Mouse (Mus musculus) kidney, embryonic 16.5 days (tissue): Measurements from ENCODE around the gene Cd247. TPM values are rescaled to one million over a fixed set of nuclear protein-coding genes. Genes with fewer than 3 reads are reported as not detected.
A peak's percentile ranks its signal among the peaks of the same experiment; 100 is the strongest.

Experiments
- ATAC-seq: fragments of 200-750 bp; cut with Nextera tagmentation; 2 replicates; pipeline ENCODE4 v1.8.0; 2017; ENCODE audit warnings: moderate TSS enrichment; ENCODE audit not compliant: low FRiP score, low TSS enrichment
- H3K27ac ChIP-seq: fragments of 300-500 bp; sonication (generic); 2 replicates; pipeline ENCODE4 v1.5.1; 2014; ENCODE audit warnings: low read length
- H3K27me3 ChIP-seq: fragments of 300-500 bp; sonication (generic); 2 replicates; pipeline ENCODE4 v1.6.1; 2014; ENCODE audit warnings: low read length, control low read depth, mixed read lengths; ENCODE audit not compliant: insufficient read depth
- H3K36me3 ChIP-seq: fragments of 300-500 bp; sonication (generic); 2 replicates; pipeline ENCODE4 v1.6.1; 2014; ENCODE audit warnings: low read length, control low read depth, mixed read lengths; ENCODE audit not compliant: insufficient read depth
- H3K4me1 ChIP-seq: fragments of 300-500 bp; sonication (generic); 2 replicates; pipeline ENCODE4 v1.6.1; 2014; ENCODE audit warnings: low read length, control low read depth, mixed read lengths; ENCODE audit not compliant: insufficient read depth
- H3K4me2 ChIP-seq: fragments of 300-500 bp; sonication (generic); replicated peaks from 2 replicates; pipeline ENCODE4 v1.6.1; 2014; ENCODE audit warnings: low read depth, low read length
- H3K4me3 ChIP-seq: fragments of 300-500 bp; sonication (generic); 2 replicates; pipeline ENCODE4 v1.5.1; 2014; ENCODE audit warnings: mild to moderate bottlenecking, low read length
- H3K9ac ChIP-seq: fragments of 300-500 bp; sonication (generic); replicated peaks from 2 replicates; pipeline ENCODE4 v1.6.1; 2014; ENCODE audit warnings: low read length
- H3K9me3 ChIP-seq: fragments of 300-500 bp; sonication (generic); 2 replicates; pipeline ENCODE4 v1.6.1; 2016; ENCODE audit warnings: low read length, control low read depth
- WGBS: fragments of 180-500 bp; shearing (Covaris S2); extraction: QIAGEN DNeasy Blood & Tissue Kit; methylation state at CpG from one replicate; pipeline ENCODE4 v1.1.7; 2014; 5-methylcytosine and 5-hydroxymethylcytosine counted together
- polyA plus RNA-seq: library from polyadenylated mRNA; unstranded; fragments of >200 nt; fragmentation: Nextera tagmentation; extraction: Ambion mirVana; gene quantifications from 2 replicates; pipeline ENCODE4 v1.2.1, GENCODE M21; 2015

Gene Cd247
- polyA plus RNA-seq, 1 experiment from 2014 or later: 0.91 TPM

- Histone ChIP-seq H3K9ac (peak overlapping the region; percentile 14; the same call in 1 of the 2 replicates), H3K4me3 (no peak overlapping the region), H3K36me3 (no peaks in the 10 kb centered on the region), H3K4me1 (peaks cover 15% of the 10 kb centered on the region), H3K9me3 (no peaks in the 10 kb centered on the region), H3K4me2 (peak overlapping the region; percentile 33), H3K27ac (peak overlapping the region; percentile 25; the same call in 1 of the 2 replicates), H3K27me3 (no peaks in the 10 kb centered on the region)
- ATAC-seq: no peak
- 28% methylated on average over 14 of the region's 14 CpGs for WGBS
Measured at GRCm38 (mm10) chr1:165814521-165815278, 26.2 kb downstream of the Cd247 start.

- peaks cover 15% of the 10 kb centered on the region for H3K4me1 ChIP-seq
- H3K4me2 ChIP-seq: no peak overlapping the region
- no peaks in the 10 kb centered on the region for H3K27me3 ChIP-seq
- H3K4me3 ChIP-seq: no peak overlapping the region
- ATAC-seq: no peak
- H3K9ac ChIP-seq: no peak overlapping the region
- no peaks in the 10 kb centered on the region for H3K9me3 ChIP-seq
- no peaks in the 10 kb centered on the region for H3K36me3 ChIP-seq
- no peak overlapping the region for H3K27ac ChIP-seq
- WGBS: 85% methylated on average over 9 of the region's 9 CpGs
Measured at GRCm38 (mm10) chr1:165816391-165816790, 27.9 kb downstream of the Cd247 start.

- H3K9ac ChIP-seq: no peak overlapping the region
- no peak overlapping the region for H3K27ac ChIP-seq
- 67% methylated on average over 9 of the region's 9 CpGs for WGBS
- H3K9me3 ChIP-seq: no peaks in the 10 kb centered on the region
- no peaks in the 10 kb centered on the region for H3K27me3 ChIP-seq
- H3K4me2 ChIP-seq: no peak overlapping the region
- no peak overlapping the region for H3K4me3 ChIP-seq
- no peaks in the 10 kb centered on the region for H3K36me3 ChIP-seq
- ATAC-seq: no peak
- H3K4me1 ChIP-seq: peaks cover 15% of the 10 kb centered on the region
Measured at GRCm38 (mm10) chr1:165817264-165817663, 28.8 kb downstream of the Cd247 start.

- no peak overlapping the region for H3K4me2 ChIP-seq
- H3K4me1 ChIP-seq: peaks cover 15% of the 10 kb centered on the region
- no peak overlapping the region for H3K4me3 ChIP-seq
- 49% methylated on average over 8 of the region's 8 CpGs for WGBS
- ATAC-seq: no peak
- H3K36me3 ChIP-seq: no peaks in the 10 kb centered on the region
- no peak overlapping the region for H3K27ac ChIP-seq
- H3K9ac ChIP-seq: no peak overlapping the region
- H3K9me3 ChIP-seq: no peaks in the 10 kb centered on the region
- H3K27me3 ChIP-seq: no peaks in the 10 kb centered on the region
Measured at GRCm38 (mm10) chr1:165818145-165818860, 29.8 kb downstream of the Cd247 start.

- Histone ChIP-seq H3K9ac (no peak overlapping the region), H3K4me2 (no peak overlapping the region), H3K4me3 (no peak overlapping the region), H3K36me3 (no peaks in the 10 kb centered on the region), H3K4me1 (peaks cover 11% of the 10 kb centered on the region), H3K27ac (no peak overlapping the region), H3K27me3 (no peaks in the 10 kb centered on the region), H3K9me3 (no peaks in the 10 kb centered on the region)
- 80% methylated on average over 4 of the region's 4 CpGs for WGBS
- ATAC-seq: no peak
Measured at GRCm38 (mm10) chr1:165819147-165819546, 30.7 kb downstream of the Cd247 start.

GRCm38 (mm10) chr1:165822031-165822430 lies 33.5 kb downstream of the Cd247 start:
- Histone ChIP-seq H3K36me3 (no peaks in the 10 kb centered on the region), H3K4me3 (no peak overlapping the region), H3K4me1 (no peaks in the 10 kb centered on the region), H3K27me3 (no peaks in the 10 kb centered on the region), H3K27ac (no peak overlapping the region), H3K9me3 (no peaks in the 10 kb centered on the region), H3K4me2 (no peak overlapping the region), H3K9ac (no peak overlapping the region)
- ATAC-seq: no peak
- 88% methylated on average over 2 of the region's 2 CpGs for WGBS

GRCm38 (mm10) chr1:165828173-165828572 lies 39.7 kb downstream of the Cd247 start:
- H3K9me3 ChIP-seq: no peaks in the 10 kb centered on the region
- H3K4me1 ChIP-seq: no peaks in the 10 kb centered on the region
- no peak overlapping the region for H3K4me3 ChIP-seq
- whole genome bisulfite sequencing: 77% methylated on average over 5 of the region's 5 CpGs
- no peak overlapping the region for H3K9ac ChIP-seq
- no peak overlapping the region for H3K4me2 ChIP-seq
- H3K27me3 ChIP-seq: no peaks in the 10 kb centered on the region
- H3K27ac ChIP-seq: no peak overlapping the region
- ATAC-seq: no peak
- H3K36me3 ChIP-seq: no peaks in the 10 kb centered on the region

GRCm38 (mm10) chr1:165828615-165829014 lies 40.1 kb downstream of the Cd247 start:
- ATAC-seq: 0 out of 2 replicates have a peak, but pooled peaks have one; percentile 11
- WGBS: 93% methylated on average over 6 of the region's 6 CpGs
- no peaks in the 10 kb centered on the region for H3K9me3 ChIP-seq
- no peak overlapping the region for H3K27ac ChIP-seq
- H3K4me2 ChIP-seq: no peak overlapping the region
- no peak overlapping the region for H3K9ac ChIP-seq
- no peak overlapping the region for H3K4me3 ChIP-seq
- H3K4me1 ChIP-seq: no peaks in the 10 kb centered on the region
- no peaks in the 10 kb centered on the region for H3K27me3 ChIP-seq
- no peaks in the 10 kb centered on the region for H3K36me3 ChIP-seq

- Histone ChIP-seq H3K4me1 (peaks cover 10% of the 10 kb centered on the region; the same call in 1 of the 2 replicates), H3K4me2 (no peak overlapping the region), H3K36me3 (no peaks in the 10 kb centered on the region), H3K9me3 (no peaks in the 10 kb centered on the region), H3K27ac (no peak overlapping the region), H3K27me3 (no peaks in the 10 kb centered on the region), H3K4me3 (no peak overlapping the region), H3K9ac (no peak overlapping the region)
- ATAC-seq: no peak
- 91% methylated on average over 5 of the region's 5 CpGs for WGBS
Measured at GRCm38 (mm10) chr1:165829890-165830289, 41.4 kb downstream of the Cd247 start.

- Histone ChIP-seq H3K4me2 (no peak overlapping the region), H3K9me3 (no peaks in the 10 kb centered on the region), H3K27ac (no peak overlapping the region), H3K4me3 (no peak overlapping the region), H3K36me3 (no peaks in the 10 kb centered on the region), H3K4me1 (peaks cover 25% of the 10 kb centered on the region), H3K9ac (no peak overlapping the region), H3K27me3 (no peaks in the 10 kb centered on the region)
- WGBS: 20% methylated on average over 4 of the region's 4 CpGs
- no peak for ATAC-seq
Measured at GRCm38 (mm10) chr1:165833244-165833643, 44.8 kb downstream of the Cd247 start.
